Mouse (Mus musculus) kidney, adult 2 months (tissue): ENCODE data around the gene Ctbp2.

Experiments used
- CTCF ChIP-seq: fragments of 200-500 bp; conservative IDR thresholded peaks from 2 replicates; pipeline ENCODE4 v1.5.1; 2011; ENCODE audit warnings: low read depth, mild to moderate bottlenecking, control low read depth, low read length, moderate library complexity, mixed read lengths; ENCODE audit not compliant: insufficient read depth, insufficient read length
- POLR2A ChIP-seq: fragments of 200-500 bp; IDR thresholded peaks from one replicate; pipeline ENCODE4 v1.6.1; 2011; ENCODE audit warnings: low read depth, low read length, control low read depth

DNA sequence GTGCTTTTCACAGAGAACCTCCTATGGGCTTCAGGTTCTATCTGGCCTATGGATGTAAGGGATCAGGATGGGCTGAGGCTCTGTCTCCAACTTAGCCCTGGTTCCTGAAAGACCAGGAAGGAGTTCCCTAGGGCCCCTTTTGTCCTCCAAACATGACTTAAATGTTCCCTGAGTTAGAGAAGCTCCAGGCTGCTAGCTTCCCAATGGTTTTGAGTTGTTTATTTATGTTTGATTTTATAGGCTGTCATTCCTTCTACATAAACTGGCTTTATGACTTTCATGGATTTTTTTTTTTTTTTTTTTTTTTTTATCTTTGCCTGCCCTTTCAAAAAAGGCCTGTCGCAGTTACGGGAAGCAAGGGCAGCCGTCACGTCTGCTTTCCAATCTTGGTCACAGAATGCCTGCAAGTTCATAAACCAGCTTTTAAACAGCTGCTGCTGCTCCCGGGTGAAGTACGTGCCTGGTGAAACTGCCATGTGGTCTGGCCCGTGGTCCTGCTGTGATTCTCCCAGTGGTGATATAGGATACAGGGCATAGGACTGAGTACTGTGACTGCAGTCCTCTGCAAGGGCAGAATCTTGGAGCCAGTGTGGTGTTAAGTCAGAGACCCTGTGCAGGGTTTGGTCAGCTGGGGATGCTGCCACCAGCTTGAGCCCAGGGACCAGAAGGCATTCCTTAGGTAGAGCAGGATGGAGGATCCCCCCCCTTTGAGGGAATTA lies 37.4 kb upstream of the Ctbp2 start:
- TF ChIP-seq CTCF (no peak), POLR2A (no peak)
